Mouse (Mus musculus): ENCODE data around the gene Gm14406.

DNA sequence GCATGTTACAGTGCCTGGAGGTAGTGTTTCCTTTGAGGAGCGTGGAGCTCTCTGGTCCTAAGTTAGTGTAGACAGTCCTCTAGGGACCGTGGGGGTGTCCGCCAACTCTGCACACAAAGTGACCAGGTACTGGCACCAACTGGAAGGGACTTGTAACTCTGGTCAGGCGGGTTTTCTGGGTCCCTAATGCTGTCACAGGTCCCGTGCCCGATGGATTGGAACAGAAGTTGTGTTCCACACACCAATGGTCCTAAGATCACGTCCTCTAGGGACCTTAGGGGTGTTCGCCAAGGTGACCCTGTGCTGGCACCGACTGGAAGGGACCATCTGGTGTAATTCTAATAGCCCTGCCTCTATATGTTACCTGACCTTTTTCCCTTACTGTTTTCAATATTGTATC is 42.1 kb downstream of the Gm14406 start:
- TF ChIP-seq ZKSCAN1 (IDR thresholded peaks at IDR 0.05; ENCODE audit: borderline replicate concordance, low read depth, low read length) (no peak), JUN (IDR thresholded peaks at IDR 0.05; ENCODE audit: insufficient read depth, low read depth, low read length) (no peak), CTCF (conservative IDR thresholded peaks at IDR 0.05 in 1 of 2, IDR thresholded peaks at IDR 0.05 in 1 of 2; ENCODE audit: low read depth in 2 of 2, low read length in 2 of 2) (no peak), POLR2A (IDR thresholded peaks at IDR 0.05; ENCODE audit: low read depth, low read length) (no peak), NRF1 (IDR thresholded peaks at IDR 0.05; ENCODE audit: low read depth, low read length) (no peak), ZNF384 (IDR thresholded peaks at IDR 0.05; ENCODE audit: low read depth, low read length) (no peak)

Data from CH12.LX (cell line).